Mouse (Mus musculus): ENCODE measurements around the gene Ankrd40. TPM values are rescaled to one million over a fixed set of nuclear protein-coding genes. Genes with fewer than 3 reads are reported as not detected.

Ankrd40 gene
- total and polyA plus RNA-seq, 3 experiments: 56.0 to 98.8 (median 62.0) TPM

DNA sequence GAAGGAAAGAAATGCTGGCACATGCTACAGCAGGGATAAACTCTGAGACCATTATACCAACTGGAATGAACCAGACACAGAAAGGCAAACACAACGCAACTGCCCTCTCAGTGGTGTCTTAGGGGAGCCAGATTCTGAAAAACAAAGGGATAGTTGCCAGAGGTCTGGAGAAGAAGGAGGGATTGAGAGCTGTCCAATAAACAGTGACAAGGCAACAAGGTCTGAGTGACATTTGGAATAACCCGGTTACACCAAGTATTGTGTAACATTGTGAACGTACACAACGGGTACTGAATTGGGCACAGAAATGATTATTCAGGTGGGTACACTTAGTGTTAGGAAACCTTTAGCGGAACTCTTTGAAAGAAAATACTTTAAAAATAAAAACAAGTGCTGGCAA, 34.3 kb downstream of the Ankrd40 start:
- Histone ChIP-seq H3K4me1 (ENCODE audit: control insufficient read depth in 1 of 2, insufficient read depth in 2 of 2) (peaks cover 12 to 27% of the 10 kb centered on the region in 2 experiments), H3K27me3 (replicated peaks) (peaks cover 3% of the 10 kb centered on the region), H3K4me2 (ENCODE audit: insufficient read depth, low read depth, poor library complexity, severe bottlenecking) (no peak overlapping the region), H3K27ac (ENCODE audit: insufficient read depth, low read depth) (no peak overlapping the region), H3K79me2 (replicated peaks; ENCODE audit: control insufficient read depth, extremely low read depth, insufficient read depth, poor library complexity, severe bottlenecking) (no peaks in the 10 kb centered on the region), H3K9me3 (replicated peaks; ENCODE audit: low read length) (peaks cover 4% of the 10 kb centered on the region), H3K4me3 (replicated peaks in 1 of 3; ENCODE audit: low read depth in 2 of 3, low read length in 2 of 3, poor library complexity in 1 of 3) (no peak overlapping the region), H3K36me3 (replicated peaks in 1 of 2; ENCODE audit: control insufficient read depth in 1 of 2, insufficient read depth in 1 of 2, low read length in 1 of 2) (no peaks in the 10 kb centered on the region), H3K9ac (ENCODE audit: insufficient read depth, low read depth) (no peak overlapping the region)
- dilution Hi-C loops (cut with MboI; ENCODE audit: extremely low pct_ligation_motif_present, extremely low pct_unique_long_range_greater_than_20kb, low sequenced_read_pairs): no loop called here
- in situ Hi-C loops (cut with MboI; ENCODE audit: low pct_ligation_motif_present, low pct_unique_long_range_greater_than_20kb, low sequenced_read_pairs): no loop called here
- TF ChIP-seq ZKSCAN1 (IDR thresholded peaks at IDR 0.05; ENCODE audit: borderline replicate concordance, low read depth, low read length): no peak
- no peak for TF ChIP-seq JUND (conservative IDR thresholded peaks at IDR 0.05; ENCODE audit: low read depth, low read length)
- no peak for TF ChIP-seq BHLHE40 (IDR thresholded peaks at IDR 0.05; ENCODE audit: low read depth, low read length)
- no peak for TF ChIP-seq TBP (conservative IDR thresholded peaks at IDR 0.05; ENCODE audit: low read depth, low read length)
- TF ChIP-seq SIN3A (IDR thresholded peaks at IDR 0.05; ENCODE audit: low read length): no peak
- no peak for TF ChIP-seq POLR2AphosphoS2 (IDR thresholded peaks at IDR 0.05; ENCODE audit: low read depth, low read length)
- no peak for TF ChIP-seq USF1 (IDR thresholded peaks at IDR 0.05; ENCODE audit: low read depth, low read length)
- DNase-seq (ENCODE audit: extremely low read depth): no peak

DNA sequence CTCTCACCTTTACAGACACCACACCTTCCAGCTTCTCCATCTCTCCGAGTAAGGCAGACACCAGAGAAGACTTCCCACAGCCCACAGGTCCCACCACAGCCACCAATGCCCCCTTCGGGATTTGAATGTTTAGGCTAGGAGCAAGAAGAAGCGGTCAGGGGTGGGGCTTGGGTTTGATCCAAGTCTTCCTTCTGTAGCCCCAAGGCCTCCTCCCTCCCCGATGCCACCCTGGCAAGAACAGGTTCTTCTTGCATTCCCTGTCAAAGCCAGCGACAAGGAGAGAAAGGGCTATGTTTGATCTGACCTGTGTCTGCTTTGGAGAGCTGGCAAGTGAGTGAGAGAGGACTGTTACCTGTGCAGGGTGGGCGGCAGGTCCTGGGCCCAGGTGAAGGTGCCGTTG, 35.9 kb downstream of the Ankrd40 start:
- no peak for DNase-seq (ENCODE audit: extremely low read depth)
- no peak overlapping the region for H3K4me3 ChIP-seq (replicated peaks in 1 of 3; ENCODE audit: low read depth in 2 of 3, low read length in 2 of 3, poor library complexity in 1 of 3)
- H3K79me2 ChIP-seq (replicated peaks; ENCODE audit: control insufficient read depth, extremely low read depth, insufficient read depth, poor library complexity, severe bottlenecking): no peaks in the 10 kb centered on the region
- H3K4me1 ChIP-seq (ENCODE audit: control insufficient read depth in 1 of 2, insufficient read depth in 2 of 2): peaks cover 10 to 17% of the 10 kb centered on the region in 2 experiments
- in situ Hi-C loops (cut with MboI; ENCODE audit: low pct_ligation_motif_present, low pct_unique_long_range_greater_than_20kb, low sequenced_read_pairs): no loop called here
- H3K9me3 ChIP-seq (replicated peaks; ENCODE audit: low read length): peaks cover 4% of the 10 kb centered on the region
- H3K4me2 ChIP-seq (ENCODE audit: insufficient read depth, low read depth, poor library complexity, severe bottlenecking): no peak overlapping the region
- dilution Hi-C loops (cut with MboI; ENCODE audit: extremely low pct_ligation_motif_present, extremely low pct_unique_long_range_greater_than_20kb, low sequenced_read_pairs): no loop called here
- peaks cover 3% of the 10 kb centered on the region for H3K27me3 ChIP-seq (replicated peaks)
- H3K27ac ChIP-seq (ENCODE audit: insufficient read depth, low read depth): no peak overlapping the region
- TF ChIP-seq UBTF (IDR thresholded peaks at IDR 0.05; ENCODE audit: low read depth, low read length): no peak
- TF ChIP-seq NRF1 (IDR thresholded peaks at IDR 0.05; ENCODE audit: low read depth, low read length): no peak
- TF ChIP-seq TCF12 (IDR thresholded peaks at IDR 0.05; ENCODE audit: low read depth, low read length): no peak
- no peak for TF ChIP-seq RAD21 (IDR thresholded peaks at IDR 0.05; ENCODE audit: low read depth, low read length)
- TF ChIP-seq MAZ (IDR thresholded peaks at IDR 0.05; ENCODE audit: low read depth, low read length): no peak
- TF ChIP-seq SMC3 (IDR thresholded peaks at IDR 0.05; ENCODE audit: low read depth, low read length): no peak
- no peak for TF ChIP-seq HCFC1 (IDR thresholded peaks at IDR 0.05; ENCODE audit: low read depth, low read length)
- no peak for TF ChIP-seq GABPA (IDR thresholded peaks at IDR 0.05; ENCODE audit: insufficient replicate concordance, low read depth, low read length)
- no peak for TF ChIP-seq NELFE (IDR thresholded peaks at IDR 0.05; ENCODE audit: low read depth, low read length)
- no peak for TF ChIP-seq MXI1 (IDR thresholded peaks at IDR 0.05; ENCODE audit: low read depth, low read length)
- no peak for TF ChIP-seq ZMIZ1 (IDR thresholded peaks at IDR 0.05; ENCODE audit: low read depth, low read length)
- H3K9ac ChIP-seq (ENCODE audit: insufficient read depth, low read depth): no peak overlapping the region
- no peaks in the 10 kb centered on the region for H3K36me3 ChIP-seq (replicated peaks in 1 of 2; ENCODE audit: control insufficient read depth in 1 of 2, insufficient read depth in 1 of 2, low read length in 1 of 2)
